Mouse (Mus musculus) lung, adult 2 months (tissue): ENCODE data around the gene Gm45713. TPM values are rescaled to one million over a fixed set of nuclear protein-coding genes. Genes with fewer than 3 reads are reported as not detected.
"Not testable (repeated sequence)": the region's sequence is repeated elsewhere in the genome, so short reads cannot be mapped to it uniquely, and the experiment has no call there.

Experiments
- DNase-seq: peaks from one replicate; pipeline ENCODE4 v3.0.0; 2022
- H3K4me1 ChIP-seq: fragments of 200-500 bp; 2 replicates; pipeline ENCODE4 v1.6.1; 2011; ENCODE audit warnings: low read length; ENCODE audit not compliant: control insufficient read depth, insufficient read depth
- H3K4me3 ChIP-seq: fragments of 200-500 bp; replicated peaks from 2 replicates; pipeline ENCODE3; 2011; ENCODE audit warnings: low read depth, mild to moderate bottlenecking, control low read depth, low read length; ENCODE audit errors: extremely low read depth
- CTCF ChIP-seq: fragments of 200-500 bp; IDR thresholded peaks from 2 replicates; pipeline ENCODE4 v1.5.1; 2011; ENCODE audit warnings: mild to moderate bottlenecking, low read length, control low read depth; ENCODE audit not compliant: insufficient read depth
- POLR2A ChIP-seq: fragments of 200-500 bp; IDR thresholded peaks from 2 replicates; pipeline ENCODE4 v1.6.1; 2011; ENCODE audit warnings: low read depth, mild to moderate bottlenecking, control low read depth, low read length, borderline replicate concordance; ENCODE audit errors: extremely low read depth
- WGBS: fragments of 180-500 bp; shearing (Covaris S2); methylation state at CpG from one replicate; pipeline ENCODE4 v1.1.7; 2018; 5-methylcytosine and 5-hydroxymethylcytosine counted together
- polyA plus RNA-seq: library from polyadenylated mRNA; depleted of rRNA; stranded (reverse); fragments of >200 nt; gene quantifications from 2 replicates; pipeline ENCODE4 v1.2.3, GENCODE M21; 2012

Gm45713 gene
- polyA plus RNA-seq, 1 experiment = 3.1 TPM

GRCm38 (mm10) chr7:45126147-45126843, 9.7 kb downstream of the Gm45713 start:
- H3K4me3 ChIP-seq = no peak overlapping the region
- no peak for DNase-seq
- H3K4me1 ChIP-seq = peaks cover 17% of the 10 kb centered on the region
- TF ChIP-seq POLR2A = no peak
- no peak for TF ChIP-seq CTCF
- 70% methylated on average over 17 of the region's 17 CpGs for WGBS

GRCm38 (mm10) chr7:45125649-45126048, 10.4 kb downstream of the Gm45713 start:
- H3K4me1 ChIP-seq = peaks cover 17% of the 10 kb centered on the region
- not testable (repeated sequence) for H3K4me3 ChIP-seq, DNase-seq
- WGBS = 76% methylated on average over 5 of the region's 5 CpGs

- WGBS = 44% methylated on average over 7 of the region's 7 CpGs
- Histone ChIP-seq H3K4me1 (peaks cover 17% of the 10 kb centered on the region), H3K4me3 (no peak overlapping the region)
- no peak for TF ChIP-seq POLR2A
- no peak for DNase-seq
These were observed 10.9 kb downstream of the Gm45713 start for GRCm38 (mm10) chr7:45125144-45125600.

- peak within 1 kb of the TSS; percentile 98 for H3K4me3 ChIP-seq
- H3K4me1 ChIP-seq = peaks cover 13% of the 10 kb centered on the region; the same call in 1 of the 2 replicates
- TF ChIP-seq CTCF (no peak), POLR2A (peak; percentile 82)
- DNase-seq = peak; percentile 98
- 1% methylated on average over 59 of the region's 59 CpGs for WGBS
These were observed 11.5 kb downstream of the Gm45713 start, which contains the start of gene Rps11 for GRCm38 (mm10) chr7:45124224-45125143. Rps11 (minus strand) TSS chr7:45124439.

- DNase-seq = no peak
- TF ChIP-seq POLR2A (no peak), CTCF (no peak)
These were observed 12.9 kb downstream of the Gm45713 start for GRCm38 (mm10) chr7:45123186-45123570.

GRCm38 (mm10) chr7:45122561-45123185, 13.4 kb downstream of the Gm45713 start:
- no peak for TF ChIP-seq POLR2A
- no peak for TF ChIP-seq CTCF
- H3K4me3 ChIP-seq = no peak overlapping the region
- DNase-seq = no peak
- 68% methylated on average over 15 of the region's 15 CpGs for WGBS
- peaks cover 13% of the 10 kb centered on the region; the same call in 1 of the 2 replicates for H3K4me1 ChIP-seq

More at GRCm38 (mm10) chr7:45123186-45123570, 12.9 kb downstream of the Gm45713 start:
- Histone ChIP-seq H3K4me1 (peaks cover 13% of the 10 kb centered on the region; the same call in 1 of the 2 replicates), H3K4me3 (peak overlapping the region; percentile 98)
- 11% methylated on average over 12 of the region's 12 CpGs for WGBS

GRCm38 (mm10) chr7:45121966-45122365, 14.1 kb downstream of the Gm45713 start:
- Histone ChIP-seq H3K4me1 (peaks cover 9% of the 10 kb centered on the region; the same call in 1 of the 2 replicates), H3K4me3 (peak overlapping the region; percentile 42)
- no peak for DNase-seq
- no peak for TF ChIP-seq POLR2A
- TF ChIP-seq CTCF = no peak

- H3K4me3 ChIP-seq = peak overlapping the region; percentile 42
- H3K4me1 ChIP-seq = peaks cover 8% of the 10 kb centered on the region; the same call in 1 of the 2 replicates
- no peak for DNase-seq
- WGBS = 21% methylated on average over 8 of the region's 8 CpGs
- peak; percentile 70; the same call in 1 of the 2 replicates for TF ChIP-seq POLR2A
- no peak for TF ChIP-seq CTCF
These were observed 14.6 kb downstream of the Gm45713 start for GRCm38 (mm10) chr7:45121404-45121803.
